26 mouse cellular contexts compared by ENCODE assay signal in genomic region chr5:111993930-111994329, GRCm38 (mm10).
DNase-seq lines count a peak whose midpoint lies in the region; ATAC-seq and TF ChIP-seq lines count a peak whose summit lies in the region.
"Had no signal": no experiment of that assay in that cellular context is flagged by ENCODE, and none has a peak within 500 bp of the region (broad histone marks: within the 10 kb centered on the region; RNA-seq: fewer than 3 reads in every experiment).

No protein-coding gene starts in this region.

- H3K9ac ChIP-seq in hindbrain, embryonic 11.5 days (ENCODE audit: low read depth, low read length): no peak overlapping the region
- H3K9ac ChIP-seq in hindbrain, embryonic 13.5 days: no peak overlapping the region
- no peak overlapping the region for H3K9ac ChIP-seq in midbrain, postnatal 0 days (replicated peaks; ENCODE audit: low read length, poor library complexity, severe bottlenecking)
- H3K9ac ChIP-seq in midbrain, embryonic 16.5 days (ENCODE audit: low read depth, low read length): no peak overlapping the region
- H3K9ac ChIP-seq: embryonic facial prominence, embryonic 12.5 days; liver, embryonic 13.5 days; midbrain, embryonic 12.5 days had no signal

- no peaks in the 10 kb centered on the region for H3K4me1 ChIP-seq in hindbrain, embryonic 11.5 days (replicated peaks; ENCODE audit: control insufficient read depth, insufficient read depth, low read length)
- peaks cover 10% of the 10 kb centered on the region; the same call in 1 of the 2 replicates for H3K4me1 ChIP-seq in hindbrain, embryonic 13.5 days (replicated peaks)
- H3K4me1 ChIP-seq in midbrain, postnatal 0 days (ENCODE audit: insufficient read depth, low read length): no peaks in the 10 kb centered on the region
- no peaks in the 10 kb centered on the region for H3K4me1 ChIP-seq in midbrain, embryonic 16.5 days (ENCODE audit: control insufficient read depth, insufficient read depth, low read length)
- H3K4me1 ChIP-seq: embryonic facial prominence, embryonic 12.5 days; liver, embryonic 13.5 days had no signal

- no peak for TF ChIP-seq CTCF in midbrain, postnatal 0 days (IDR thresholded peaks at IDR 0.05)

- no peak overlapping the region for H3K4me3 ChIP-seq in hindbrain, embryonic 11.5 days (ENCODE audit: low read depth, low read length)
- H3K4me3 ChIP-seq in hindbrain, embryonic 13.5 days: no peak overlapping the region
- H3K4me3 ChIP-seq in midbrain, postnatal 0 days (ENCODE audit: low read depth, low read length): no peak overlapping the region
- no peak overlapping the region for H3K4me3 ChIP-seq in midbrain, embryonic 16.5 days (ENCODE audit: low read depth, low read length)
- H3K4me3 ChIP-seq: embryonic facial prominence, embryonic 12.5 days; erythroblast, embryonic 14.5 days; gastrocnemius, adult 2 months; liver, embryonic 13.5 days; midbrain, embryonic 12.5 days had no signal

- H3K9me3 ChIP-seq in hindbrain, embryonic 11.5 days (ENCODE audit: control insufficient read depth, low read length): no peaks in the 10 kb centered on the region
- no peaks in the 10 kb centered on the region; the same call in 1 of the 2 replicates for H3K9me3 ChIP-seq in hindbrain, embryonic 13.5 days
- H3K9me3 ChIP-seq in midbrain, postnatal 0 days (ENCODE audit: low read length): no peaks in the 10 kb centered on the region
- no peaks in the 10 kb centered on the region; the same call in 1 of the 2 replicates for H3K9me3 ChIP-seq in midbrain, embryonic 16.5 days (replicated peaks; ENCODE audit: control insufficient read depth, low read length, poor library complexity, severe bottlenecking)
- H3K9me3 ChIP-seq: embryonic facial prominence, embryonic 12.5 days; liver, embryonic 13.5 days; midbrain, embryonic 12.5 days had no signal

- H3K36me3 ChIP-seq in hindbrain, embryonic 11.5 days (ENCODE audit: control insufficient read depth, insufficient read depth, low read length): no peaks in the 10 kb centered on the region
- H3K36me3 ChIP-seq in hindbrain, embryonic 13.5 days: no peaks in the 10 kb centered on the region
- no peaks in the 10 kb centered on the region for H3K36me3 ChIP-seq in midbrain, postnatal 0 days (ENCODE audit: insufficient read depth, low read length)
- no peaks in the 10 kb centered on the region for H3K36me3 ChIP-seq in midbrain, embryonic 16.5 days (ENCODE audit: control insufficient read depth, insufficient read depth, low read length)
- H3K36me3 ChIP-seq: embryonic facial prominence, embryonic 12.5 days; liver, embryonic 13.5 days; midbrain, embryonic 12.5 days had no signal

- ATAC-seq in hindbrain, embryonic 11.5 days (ENCODE audit: low FRiP score): no peak
- ATAC-seq in hindbrain, embryonic 13.5 days (ENCODE audit: low FRiP score): no peak
- no peak for ATAC-seq in midbrain, postnatal 0 days (ENCODE audit: low FRiP score)
- no peak for ATAC-seq in midbrain, embryonic 16.5 days
- no peak for ATAC-seq in cerebellum, adult (ENCODE audit: insufficient number of reproducible peaks, low FRiP score, low TSS enrichment)
- ATAC-seq: inflammation-experienced regulatory T-cells, adult 6 months had no signal

- no peaks in the 10 kb centered on the region for H3K27me3 ChIP-seq in hindbrain, embryonic 11.5 days (ENCODE audit: control insufficient read depth, insufficient read depth, low read length)
- H3K27me3 ChIP-seq in hindbrain, embryonic 13.5 days: peaks cover 8% of the 10 kb centered on the region; the same call in 1 of the 2 replicates
- no peaks in the 10 kb centered on the region for H3K27me3 ChIP-seq in midbrain, postnatal 0 days (ENCODE audit: insufficient read depth, low read length)
- no peaks in the 10 kb centered on the region for H3K27me3 ChIP-seq in midbrain, embryonic 16.5 days (ENCODE audit: control insufficient read depth, insufficient read depth, low read depth, low read length)
- H3K27me3 ChIP-seq: CH12.LX; embryonic facial prominence, embryonic 12.5 days; liver, embryonic 13.5 days; midbrain, embryonic 12.5 days had no signal

- DNase-seq in hindbrain, embryonic 11.5 days (ENCODE audit: low spot score): peak; percentile 53
- DNase-seq in midbrain, postnatal 0 days (ENCODE audit: low spot score): peak; percentile 41
- peak; percentile 31 for DNase-seq in ZHBTc4 (ENCODE audit: low read depth, low spot score)
- DNase-seq in retina, embryonic 14.5 days (ENCODE audit: low spot score): peak; percentile 26
- no peak for DNase-seq in ovary, adult 18-20 months (ENCODE audit: low spot score)
- DNase-seq: adrenal gland, postnatal 25 days; cerebellum, adult 11 months; gastrocnemius, adult 2 months; kidney, adult 2 months; layer of hippocampus, adult 9-11 months; liver, embryonic 13.5 days; lung, adult 2 months; lung, postnatal 14 days; right cerebral cortex, adult 18-20 months; right cerebral cortex, postnatal 4 days; thymus, adult 18-20 months; thymus, postnatal 36 days had no signal

- H3K27ac ChIP-seq in hindbrain, embryonic 11.5 days (ENCODE audit: low read depth, low read length): no peak overlapping the region
- no peak overlapping the region for H3K27ac ChIP-seq in hindbrain, embryonic 13.5 days
- no peak overlapping the region for H3K27ac ChIP-seq in midbrain, postnatal 0 days (ENCODE audit: low read depth, low read length)
- H3K27ac ChIP-seq in midbrain, embryonic 16.5 days (ENCODE audit: low read length): no peak overlapping the region
- H3K27ac ChIP-seq: embryonic facial prominence, embryonic 12.5 days; gastrocnemius, adult 2 months; kidney, postnatal 0 days; liver, embryonic 13.5 days; midbrain, embryonic 12.5 days had no signal

- 79% methylated on average over 9 of the region's 9 CpGs for WGBS in hindbrain, embryonic 11.5 days
- WGBS in hindbrain, embryonic 13.5 days: 81% methylated on average over 9 of the region's 9 CpGs
- 79% methylated on average over 9 of the region's 9 CpGs for WGBS in midbrain, postnatal 0 days
- WGBS in midbrain, embryonic 16.5 days: 82% methylated on average over 9 of the region's 9 CpGs

- no peak overlapping the region for H3K4me2 ChIP-seq in hindbrain, embryonic 11.5 days (replicated peaks; ENCODE audit: low read depth, low read length)
- H3K4me2 ChIP-seq in hindbrain, embryonic 13.5 days: no peak overlapping the region
- H3K4me2 ChIP-seq in midbrain, postnatal 0 days (ENCODE audit: low read depth, low read length, poor library complexity, severe bottlenecking): no peak overlapping the region
- H3K4me2 ChIP-seq in midbrain, embryonic 16.5 days (ENCODE audit: low read length): no peak overlapping the region
- H3K4me2 ChIP-seq: embryonic facial prominence, embryonic 12.5 days; liver, embryonic 13.5 days; midbrain, embryonic 12.5 days had no signal
